Mouse (Mus musculus) small intestine, adult 2 months (tissue): ENCODE data around the gene Gm11213. TPM values are rescaled to one million over a fixed set of nuclear protein-coding genes. Genes with fewer than 3 reads are reported as not detected.
A peak's percentile ranks its signal among the peaks of the same experiment; 100 is the strongest.

Experiments
- H3K27ac ChIP-seq: fragments of 200-500 bp; 2 replicates; pipeline ENCODE4 v1.5.1; 2012; ENCODE audit warnings: low read depth, low read length, control low read depth, inconsistent platforms; ENCODE audit not compliant: insufficient read depth
- H3K27me3 ChIP-seq: fragments of 200-500 bp; 2 replicates; pipeline ENCODE4 v1.6.1; 2012; ENCODE audit warnings: mild to moderate bottlenecking, moderate library complexity, low read length, inconsistent platforms; ENCODE audit not compliant: control insufficient read depth, insufficient read depth
- H3K36me3 ChIP-seq: fragments of 200-500 bp; 2 replicates; pipeline ENCODE4 v1.6.1; 2012; ENCODE audit warnings: mild to moderate bottlenecking, low read length, control low read depth, inconsistent platforms; ENCODE audit not compliant: control insufficient read depth, insufficient read depth
- H3K4me1 ChIP-seq: fragments of 200-500 bp; 2 replicates; pipeline ENCODE4 v1.6.1; 2012; ENCODE audit warnings: low read length, inconsistent platforms, mixed read lengths; ENCODE audit not compliant: control insufficient read depth, insufficient read depth, insufficient read length
- H3K4me3 ChIP-seq: fragments of 200-500 bp; 2 replicates; pipeline ENCODE4 v1.5.1; 2012; ENCODE audit warnings: low read depth, mild to moderate bottlenecking, control low read depth, inconsistent platforms, low read length, moderate library complexity
- CTCF ChIP-seq: fragments of 200-500 bp; IDR thresholded peaks from 2 replicates; pipeline ENCODE4 v1.5.1; 2012; ENCODE audit warnings: low read depth, mild to moderate bottlenecking, control low read depth, inconsistent platforms, low read length, moderate library complexity, mixed read lengths; ENCODE audit not compliant: insufficient replicate concordance, insufficient read length; ENCODE audit errors: extremely low read depth
- POLR2A ChIP-seq: fragments of 200-500 bp; IDR thresholded peaks from 2 replicates; pipeline ENCODE4 v1.6.1; 2012; ENCODE audit warnings: low read depth, mild to moderate bottlenecking, control low read depth, inconsistent platforms, low read length, moderate library complexity
- WGBS: fragments of 180-500 bp; shearing (Covaris S2); methylation state at CpG from one replicate; pipeline ENCODE4 v1.1.7; 2018; 5-methylcytosine and 5-hydroxymethylcytosine counted together
- polyA plus RNA-seq: library from polyadenylated mRNA; depleted of rRNA; stranded (reverse); fragments of >200 nt; gene quantifications from 2 replicates; pipeline ENCODE4 v1.2.3, GENCODE M21; 2012

Gene Gm11213
- polyA plus RNA-seq, 1 experiment = not detected

DNA sequence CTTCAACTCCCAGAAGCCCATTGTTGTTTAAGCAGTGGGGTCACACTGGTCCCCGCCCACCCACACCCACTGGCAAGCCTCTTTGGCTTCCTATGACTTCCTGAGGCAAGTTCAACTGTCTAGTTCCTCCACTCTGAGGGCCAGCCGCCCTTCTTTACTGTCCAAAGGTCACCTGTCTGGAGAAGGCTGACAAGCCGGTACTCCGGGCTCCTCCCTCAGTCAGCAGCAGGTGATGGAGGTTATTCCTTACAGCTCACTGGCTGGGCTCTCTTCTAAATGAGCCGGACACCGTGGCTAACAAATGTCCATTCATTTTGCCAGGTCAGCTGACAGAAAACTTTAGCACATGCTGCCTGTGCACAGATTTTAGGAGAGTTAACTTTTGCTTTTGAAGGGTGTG is 4.3 kb downstream of the Gm11213 start:
- Histone ChIP-seq H3K27me3 (no peaks in the 10 kb centered on the region), H3K4me3 (no peak overlapping the region), H3K27ac (peak overlapping the region; percentile 13), H3K4me1 (peaks cover 14% of the 10 kb centered on the region; the same call in 1 of the 2 replicates), H3K36me3 (no peaks in the 10 kb centered on the region)
- 33% methylated on average over 6 of the region's 6 CpGs for WGBS
- TF ChIP-seq CTCF (no peak), POLR2A (peak; percentile 19; the same call in 1 of the 2 replicates)

DNA sequence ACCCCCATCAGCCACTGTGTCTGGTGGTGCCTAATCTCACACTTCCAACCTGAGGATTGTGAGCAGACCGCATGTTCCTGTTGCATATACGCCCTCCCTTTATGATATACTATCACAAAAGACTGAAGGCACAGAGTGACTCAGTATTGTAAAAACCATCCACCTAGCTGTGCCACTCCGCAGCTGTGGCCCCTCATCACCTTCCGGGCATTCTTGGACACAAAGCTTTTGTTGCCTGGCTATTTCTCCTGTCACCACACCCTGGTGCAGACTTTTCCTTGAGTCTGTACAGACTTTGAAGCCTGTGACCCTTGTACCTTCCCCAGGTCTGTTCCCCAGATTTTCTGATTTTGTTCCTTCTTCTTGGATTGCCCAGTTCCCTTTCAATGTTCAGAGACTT is 9.1 kb downstream of the Gm11213 start:
- Histone ChIP-seq H3K4me3 (no peak overlapping the region), H3K27me3 (no peaks in the 10 kb centered on the region), H3K36me3 (no peaks in the 10 kb centered on the region), H3K27ac (no peak overlapping the region; the same call in 1 of the 2 replicates), H3K4me1 (peaks cover 24% of the 10 kb centered on the region; the same call in 1 of the 2 replicates)
- 30% methylated on average over 4 of the region's 4 CpGs for WGBS
- TF ChIP-seq POLR2A (no peak), CTCF (no peak)

DNA sequence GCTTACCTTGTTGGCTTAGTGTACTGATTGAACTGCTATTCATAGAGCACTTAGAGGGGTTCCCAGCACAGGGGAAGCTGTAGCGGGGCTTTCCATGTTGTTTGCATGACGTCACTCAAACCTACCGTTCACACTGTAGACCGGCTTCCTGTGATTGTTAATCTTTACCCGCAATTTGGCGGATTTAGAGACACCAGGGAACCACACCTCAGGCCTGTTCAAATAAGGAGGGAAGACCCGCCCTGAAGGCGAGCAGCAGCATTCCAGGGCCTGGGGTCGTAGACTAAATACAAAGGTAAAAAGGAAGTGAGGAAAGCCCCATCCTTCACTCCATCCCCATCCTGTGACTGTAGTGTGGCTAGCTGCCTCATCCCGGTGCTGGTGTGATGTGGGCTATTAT is 9.8 kb downstream of the Gm11213 start:
- H3K36me3 ChIP-seq = no peaks in the 10 kb centered on the region
- TF ChIP-seq CTCF (no peak), POLR2A (no peak)
- H3K4me3 ChIP-seq = no peak overlapping the region
- H3K27ac ChIP-seq = no peak overlapping the region
- 17% methylated on average over 10 of the region's 10 CpGs for WGBS
- H3K4me1 ChIP-seq = peaks cover 23% of the 10 kb centered on the region; the same call in 1 of the 2 replicates
- H3K27me3 ChIP-seq = no peaks in the 10 kb centered on the region

DNA sequence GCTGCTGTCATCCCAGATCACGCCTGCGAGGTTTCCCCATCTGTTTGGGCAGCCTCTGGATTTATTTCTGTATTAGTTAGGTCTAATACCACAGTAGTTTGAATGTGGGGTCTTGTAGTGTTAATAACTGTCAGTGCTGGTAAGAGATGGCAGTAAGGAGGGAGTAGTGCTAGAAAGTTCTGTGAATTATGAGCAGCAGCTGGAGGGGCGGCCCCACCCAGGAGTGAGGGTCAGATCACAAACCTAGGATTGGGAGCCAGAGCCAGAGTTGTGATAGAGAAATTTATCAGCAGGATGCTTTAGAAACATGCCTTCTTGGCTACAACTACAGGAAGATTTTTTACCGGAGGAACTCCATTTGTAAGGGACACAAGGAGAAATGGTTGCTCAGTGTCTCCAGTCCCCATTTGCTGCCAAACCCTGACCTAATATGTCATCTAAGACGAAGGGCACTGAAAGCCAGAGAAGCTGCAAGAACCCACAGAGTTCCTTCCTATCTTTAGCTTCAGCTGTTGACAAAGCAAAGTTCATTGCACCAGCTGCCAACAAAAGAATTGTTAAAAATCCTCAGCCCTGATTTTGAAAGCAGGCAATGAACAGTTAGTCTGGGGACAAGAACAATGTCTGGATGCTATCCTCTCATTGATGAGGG is 10.5 kb downstream of the Gm11213 start:
- 33% methylated on average over 5 of the region's 5 CpGs for WGBS
- H3K4me1 ChIP-seq = peaks cover 23% of the 10 kb centered on the region; the same call in 1 of the 2 replicates
- no peaks in the 10 kb centered on the region for H3K27me3 ChIP-seq
- no peak for TF ChIP-seq CTCF
- no peak overlapping the region for H3K4me3 ChIP-seq
- H3K27ac ChIP-seq = 0 out of 2 replicates have a peak overlapping the region, but pooled peaks have one; percentile 11
- no peaks in the 10 kb centered on the region for H3K36me3 ChIP-seq

DNA sequence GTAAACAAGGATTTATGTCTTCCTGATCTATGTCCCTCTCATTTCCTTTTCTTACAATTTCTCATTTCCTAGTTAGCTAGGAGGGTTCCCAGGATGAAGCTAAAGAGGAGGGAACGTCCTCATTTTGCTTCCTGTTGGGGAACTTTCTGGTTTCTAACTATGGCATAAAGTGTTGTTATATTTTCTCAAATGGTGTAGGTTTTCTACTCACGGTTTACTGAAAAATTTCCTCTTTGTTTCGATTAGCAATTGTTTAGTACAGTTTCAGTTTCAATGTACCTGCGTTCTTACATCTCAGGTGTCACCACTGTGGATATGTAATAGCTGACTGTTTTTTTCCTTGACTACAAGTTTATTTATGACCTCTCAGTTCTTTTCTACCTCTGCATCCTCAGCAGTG is 14.5 kb downstream of the Gm11213 start:
- Histone ChIP-seq H3K4me3 (no peak overlapping the region), H3K27me3 (no peaks in the 10 kb centered on the region), H3K36me3 (no peaks in the 10 kb centered on the region), H3K4me1 (peaks cover 15% of the 10 kb centered on the region; the same call in 1 of the 2 replicates), H3K27ac (no peak overlapping the region)
- WGBS = 33% methylated on average over 4 of the region's 4 CpGs
- no peak for TF ChIP-seq POLR2A
- TF ChIP-seq CTCF = no peak

DNA sequence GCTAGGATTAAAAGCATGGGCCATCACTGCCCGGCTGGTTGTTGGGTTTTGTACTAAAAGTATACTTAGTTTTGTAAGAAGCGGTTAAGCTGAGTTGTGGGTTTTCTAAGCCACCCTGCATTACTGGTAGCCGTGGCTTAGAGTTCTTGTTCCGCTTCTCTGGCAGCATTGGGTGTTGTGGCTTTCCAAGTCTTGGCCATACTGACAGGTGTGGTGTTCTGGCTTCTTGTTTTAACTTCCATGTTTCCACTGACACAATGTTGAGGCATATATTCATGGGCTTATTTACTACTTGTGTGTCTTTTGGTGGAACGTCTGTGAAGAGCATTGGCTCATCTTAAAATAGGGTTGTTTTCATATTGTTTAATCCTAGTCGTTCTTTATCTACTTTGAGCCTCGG is 15.1 kb downstream of the Gm11213 start:
- Histone ChIP-seq H3K4me1 (peaks cover 11% of the 10 kb centered on the region; the same call in 1 of the 2 replicates), H3K27ac (no peak overlapping the region), H3K27me3 (no peaks in the 10 kb centered on the region), H3K4me3 (no peak overlapping the region), H3K36me3 (no peaks in the 10 kb centered on the region)
- TF ChIP-seq POLR2A = no peak
- no peak for TF ChIP-seq CTCF
- 73% methylated on average over 7 of the region's 7 CpGs for WGBS

DNA sequence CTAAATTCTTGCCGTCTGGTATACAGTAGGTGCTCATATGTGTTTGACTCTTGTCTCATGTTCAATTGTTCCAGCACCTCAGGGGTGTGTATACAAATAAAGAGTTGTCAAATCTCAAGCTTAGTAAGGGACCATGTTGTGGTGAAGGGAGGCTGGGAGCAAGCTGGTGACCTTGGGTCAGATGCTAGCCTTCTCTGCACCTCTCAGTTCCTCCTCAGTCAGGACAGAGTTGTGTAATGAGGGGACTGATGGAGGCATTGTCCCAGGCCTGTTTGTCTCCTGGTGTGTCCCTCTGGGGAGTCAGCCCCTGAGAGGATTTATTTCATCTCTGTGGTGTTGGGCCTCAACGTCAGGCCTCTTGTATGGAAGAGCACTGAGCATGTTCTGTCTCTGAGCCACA is 18.8 kb downstream of the Gm11213 start:
- Histone ChIP-seq H3K27me3 (no peaks in the 10 kb centered on the region), H3K4me3 (no peak overlapping the region), H3K4me1 (no peaks in the 10 kb centered on the region), H3K36me3 (peaks cover 18% of the 10 kb centered on the region), H3K27ac (no peak overlapping the region)
- WGBS = 84% methylated on average over 2 of the region's 2 CpGs
- TF ChIP-seq CTCF (no peak), POLR2A (no peak)

DNA sequence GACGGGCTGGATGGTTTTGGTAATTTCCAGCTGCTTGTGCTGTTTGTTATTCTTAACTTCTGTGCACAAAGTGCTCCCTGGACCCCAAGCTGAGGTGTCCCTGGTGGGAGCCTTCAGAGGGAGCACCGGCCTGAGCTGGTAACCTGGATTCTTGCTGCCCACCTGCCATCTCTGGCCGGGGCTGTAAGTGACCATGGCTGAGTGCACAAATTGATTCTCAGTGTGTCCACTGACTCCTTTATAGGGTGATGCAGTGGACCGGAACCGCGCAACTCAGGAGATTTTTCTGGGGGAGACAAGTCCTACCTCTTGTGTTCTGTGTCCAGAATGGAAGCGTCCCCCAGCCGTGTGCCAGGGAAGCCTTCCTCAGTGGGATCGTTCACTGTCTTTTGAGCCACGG is 19.8 kb downstream of the Gm11213 start:
- no peaks in the 10 kb centered on the region for H3K27me3 ChIP-seq
- WGBS = 95% methylated on average over 10 of the region's 10 CpGs
- H3K4me3 ChIP-seq = no peak overlapping the region
- no peaks in the 10 kb centered on the region for H3K4me1 ChIP-seq
- H3K36me3 ChIP-seq = peaks cover 23% of the 10 kb centered on the region
- no peak overlapping the region for H3K27ac ChIP-seq
- TF ChIP-seq POLR2A (no peak), CTCF (no peak)
